Mouse (Mus musculus) CH12.LX (cell line): ENCODE data around the gene Sf3a3. TPM values are rescaled to one million over a fixed set of nuclear protein-coding genes. Genes with fewer than 3 reads are reported as not detected.

ENCODE experiments used
- DNase-seq: peaks from one replicate; pipeline ENCODE4 v3.0.0-alpha.2; 2013; ENCODE audit errors: extremely low read depth
- H3K27ac ChIP-seq: 2 replicates; pipeline ENCODE4 v1.5.1; 2012; ENCODE audit warnings: low read depth, mild to moderate bottlenecking, control low read depth, moderate library complexity; ENCODE audit not compliant: insufficient read depth
- H3K27me3 ChIP-seq: replicated peaks from 2 replicates; pipeline ENCODE3; 2012; ENCODE audit warnings: inconsistent platforms
- H3K36me3 ChIP-seq, 2 experiments: replicated peaks in 1 of 2; 2 replicates each; pipeline versions ENCODE3 to v1.6.1; 2012; ENCODE audit warnings: inconsistent platforms in 1 of 2, low read length in 1 of 2, mild to moderate bottlenecking in 1 of 2, mixed read lengths in 1 of 2, moderate library complexity in 1 of 2; ENCODE audit not compliant: control insufficient read depth in 1 of 2, insufficient read depth in 1 of 2
- H3K4me1 ChIP-seq, 2 experiments: 2 replicates each; pipeline ENCODE4 v1.6.1; 2012; ENCODE audit warnings: inconsistent platforms in 1 of 2, moderate library complexity in 1 of 2; ENCODE audit not compliant: insufficient read depth in 2 of 2, control insufficient read depth in 1 of 2
- H3K4me2 ChIP-seq: 2 replicates; pipeline ENCODE4 v1.6.1; 2012; ENCODE audit warnings: low read depth, mild to moderate bottlenecking, control low read depth; ENCODE audit not compliant: poor library complexity, insufficient read depth, severe bottlenecking
- H3K4me3 ChIP-seq, 3 experiments: fragments of 150-350 bp in 1 of 3; sonication (generic) in 1 of 3; replicated peaks in 1 of 3; 2 replicates each; pipeline versions ENCODE3 to v1.5.1; 2011 to 2012; ENCODE audit warnings: low read depth in 2 of 3, low read length in 2 of 3, mild to moderate bottlenecking in 2 of 3, moderate library complexity in 2 of 3, control low read depth in 1 of 3, improper control_type of control experiment in 1 of 3, inconsistent platforms in 1 of 3, mixed read lengths in 1 of 3; ENCODE audit not compliant: poor library complexity in 1 of 3
- H3K79me2 ChIP-seq: replicated peaks from 2 replicates; pipeline ENCODE4 v1.6.1; 2012; ENCODE audit warnings: mild to moderate bottlenecking, moderate library complexity; ENCODE audit not compliant: control insufficient read depth, poor library complexity, insufficient read depth, severe bottlenecking; ENCODE audit errors: extremely low read depth
- H3K9ac ChIP-seq: 2 replicates; pipeline ENCODE4 v1.6.1; 2012; ENCODE audit warnings: low read depth, mild to moderate bottlenecking, control low read depth, moderate library complexity; ENCODE audit not compliant: insufficient read depth
- H3K9me3 ChIP-seq: replicated peaks from 2 replicates; pipeline ENCODE3; 2012; ENCODE audit warnings: low read length, inconsistent platforms, mixed read lengths
- CHD1 ChIP-seq: IDR thresholded peaks from 2 replicates; pipeline ENCODE4 v1.6.1; 2012; ENCODE audit warnings: low read depth, low read length, improper control_type of control experiment, inconsistent platforms
- CHD2 ChIP-seq: IDR thresholded peaks from 2 replicates; pipeline ENCODE4 v1.6.1; 2011; ENCODE audit warnings: low read length, improper control_type of control experiment
- CTCF ChIP-seq, 2 experiments: IDR thresholded peaks in 1 of 2; conservative IDR thresholded peaks in 1 of 2; 2 replicates each; pipeline ENCODE4 v1.5.1; 2011 to 2012; ENCODE audit warnings: low read depth in 2 of 2, low read length in 2 of 2, improper control_type of control experiment in 1 of 2, inconsistent platforms in 1 of 2, mild to moderate bottlenecking in 1 of 2, moderate library complexity in 1 of 2
- EP300 ChIP-seq: IDR thresholded peaks from 2 replicates; pipeline ENCODE4 v1.6.1; 2011; ENCODE audit warnings: low read length, improper control_type of control experiment
- ETS1 ChIP-seq: conservative IDR thresholded peaks from 2 replicates; pipeline ENCODE4 v1.6.1; 2012; ENCODE audit warnings: low read depth, mild to moderate bottlenecking, inconsistent platforms, low read length, improper control_type of control experiment, moderate library complexity
- HCFC1 ChIP-seq: IDR thresholded peaks from 2 replicates; pipeline ENCODE4 v1.6.1; 2012; ENCODE audit warnings: low read depth, mild to moderate bottlenecking, inconsistent platforms, low read length, improper control_type of control experiment
- IRF4 ChIP-seq: IDR thresholded peaks from 2 replicates; pipeline ENCODE4 v1.6.1; 2014; ENCODE audit warnings: low read depth, mild to moderate bottlenecking, inconsistent platforms, low read length, improper control_type of control experiment
- JUN ChIP-seq: IDR thresholded peaks from 2 replicates; pipeline ENCODE4 v1.6.1; 2011; ENCODE audit warnings: low read depth, mild to moderate bottlenecking, low read length, improper control_type of control experiment, moderate library complexity; ENCODE audit not compliant: insufficient read depth
- MAX ChIP-seq: IDR thresholded peaks from 2 replicates; pipeline ENCODE4 v1.6.1; 2011; ENCODE audit warnings: low read length, improper control_type of control experiment
- MAZ ChIP-seq: IDR thresholded peaks from 2 replicates; pipeline ENCODE4 v1.6.1; 2012; ENCODE audit warnings: low read depth, mild to moderate bottlenecking, inconsistent platforms, low read length, improper control_type of control experiment, moderate library complexity
- MEF2A ChIP-seq: IDR thresholded peaks from 2 replicates; pipeline ENCODE4 v1.6.1; 2014; ENCODE audit warnings: low read depth, mild to moderate bottlenecking, inconsistent platforms, low read length, improper control_type of control experiment, borderline replicate concordance
- PAX5 ChIP-seq: IDR thresholded peaks from 2 replicates; pipeline ENCODE4 v1.6.1; 2012; ENCODE audit warnings: low read length, inconsistent platforms, mixed read lengths
- POLR2A ChIP-seq: IDR thresholded peaks from 2 replicates; pipeline ENCODE4 v1.6.1; 2011; ENCODE audit warnings: low read depth, mild to moderate bottlenecking, improper control_type of control experiment, low read length
- POLR2AphosphoS2 ChIP-seq: IDR thresholded peaks from 2 replicates; pipeline ENCODE4 v1.6.1; 2011; ENCODE audit warnings: low read depth, low read length, improper control_type of control experiment
- SMC3 ChIP-seq: IDR thresholded peaks from 2 replicates; pipeline ENCODE4 v1.6.1; 2011; ENCODE audit warnings: low read depth, low read length, improper control_type of control experiment
- USF1 ChIP-seq: IDR thresholded peaks from 2 replicates; pipeline ENCODE4 v1.6.1; 2014; ENCODE audit warnings: low read depth, mild to moderate bottlenecking, inconsistent platforms, low read length, improper control_type of control experiment
- ZC3H11A ChIP-seq: IDR thresholded peaks from 2 replicates; pipeline ENCODE4 v1.6.1; 2012; ENCODE audit warnings: low read depth, mild to moderate bottlenecking, inconsistent platforms, low read length, improper control_type of control experiment
- ZKSCAN1 ChIP-seq: IDR thresholded peaks from 2 replicates; pipeline ENCODE4 v1.6.1; 2012; ENCODE audit warnings: low read depth, inconsistent platforms, low read length, improper control_type of control experiment, borderline replicate concordance
- ZMIZ1 ChIP-seq: IDR thresholded peaks from 2 replicates; pipeline ENCODE4 v1.6.1; 2012; ENCODE audit warnings: low read depth, mild to moderate bottlenecking, inconsistent platforms, low read length, improper control_type of control experiment
- ZNF384 ChIP-seq: IDR thresholded peaks from 2 replicates; pipeline ENCODE4 v1.6.1; 2012; ENCODE audit warnings: low read depth, low read length, improper control_type of control experiment, inconsistent platforms
- dilution Hi-C: fragments of 300-500 bp; cut with MboI; formaldehyde crosslinking; loops from 2 replicates; pipeline ENCODE4 v1.14.3; 2020; ENCODE audit warnings: low sequenced_read_pairs; ENCODE audit not compliant: extremely low pct_unique_long_range_greater_than_20kb, extremely low pct_ligation_motif_present
- in situ Hi-C: fragments of 300-500 bp; cut with MboI; formaldehyde crosslinking; loops from 3 replicates; pipeline ENCODE4 v1.14.3; 2019; ENCODE audit warnings: low sequenced_read_pairs, low pct_ligation_motif_present, low pct_unique_long_range_greater_than_20kb, mixed read lengths
- polyA plus RNA-seq: library from polyadenylated mRNA; unstranded; fragments of >175 nt; gene quantifications from 2 replicates; pipeline ENCODE4 v1.2.1, GENCODE M21; 2012; ENCODE audit warnings: low read depth; ENCODE audit not compliant: insufficient read length
- total RNA-seq, 2 experiments: library from RNA; depleted of rRNA; stranded (reverse); fragments of 300-350 nt in 1 of 2; fragments of >200 nt in 1 of 2; gene quantifications; 2 replicates each; pipeline ENCODE4 v1.2.3; 2012 to 2014

The Sf3a3 gene
- total and polyA plus RNA-seq, 3 experiments: 100 to 134 (median 122) TPM

DNA sequence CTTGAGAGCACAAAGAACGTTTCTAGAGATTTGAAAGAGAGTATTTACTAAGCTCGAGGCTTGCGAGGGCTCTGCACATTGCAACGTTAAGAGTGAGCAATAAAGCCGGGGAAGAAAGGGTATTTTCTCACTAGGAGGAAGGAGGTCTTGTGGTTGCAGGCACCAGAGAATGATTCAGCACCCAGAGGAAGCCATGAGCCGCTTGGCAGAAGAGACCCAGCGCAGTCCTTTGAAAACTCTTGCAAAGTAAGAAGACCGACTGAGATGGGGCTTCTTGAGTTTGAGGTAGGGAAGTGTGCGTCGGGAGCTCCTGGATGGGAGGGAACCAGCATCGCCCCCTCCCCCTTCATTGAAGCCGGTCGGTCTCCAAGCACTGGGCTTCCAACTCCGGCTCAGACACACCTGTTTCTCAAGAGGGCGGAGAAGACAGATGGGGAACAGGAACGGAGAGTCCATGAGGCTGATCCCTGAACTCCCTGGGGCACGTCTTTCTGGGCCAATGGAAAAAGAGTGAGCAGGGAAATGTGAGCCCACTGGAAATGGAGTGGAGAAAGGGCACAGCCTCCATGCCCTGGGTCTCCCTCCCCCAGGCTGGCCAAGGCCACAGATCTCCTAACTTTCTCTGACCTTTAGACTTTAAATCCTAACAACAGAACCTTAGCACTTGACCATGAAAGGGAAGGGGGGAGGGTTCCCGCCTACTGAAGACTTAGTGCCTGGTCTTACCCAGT, 18.6 kb upstream of the Sf3a3 start:
- Histone ChIP-seq H3K4me2 (peak overlapping the region; percentile 14; the same call in 1 of the 2 replicates), H3K27ac (peak overlapping the region; percentile 19; the same call in 1 of the 2 replicates), H3K4me3 (peak overlapping the region in 2 of 3 experiments; percentile 8 to 29), H3K9me3 (peaks cover 2% of the 10 kb centered on the region), H3K9ac (peak overlapping the region; percentile 6; the same call in 1 of the 2 replicates), H3K27me3 (no peaks in the 10 kb centered on the region), H3K4me1 (peaks cover 3 to 38% of the 10 kb centered on the region in 2 experiments; a peak in 3 of 4 replicates), H3K79me2 (peaks cover 24% of the 10 kb centered on the region), H3K36me3 (peaks cover 0 to 1% of the 10 kb centered on the region in 2 experiments)
- DNase-seq: no peak
- dilution Hi-C loops: no loop called here
- no peak for TF ChIP-seq PAX5
- no peak for TF ChIP-seq MEF2A
- no peak for TF ChIP-seq ZKSCAN1
- TF ChIP-seq MAX: peak; percentile 39; the same call in 1 of the 2 replicates
- TF ChIP-seq POLR2AphosphoS2: no peak
- no peak for TF ChIP-seq JUN
- no peak for TF ChIP-seq ZC3H11A
- no peak for TF ChIP-seq ZNF384
- TF ChIP-seq ZMIZ1: no peak
- TF ChIP-seq ETS1: no peak
- TF ChIP-seq HCFC1: no peak
- no peak for TF ChIP-seq CHD2
- 0 out of 2 replicates have a peak, but pooled peaks have one; percentile 40 for TF ChIP-seq MAZ
- no peak for TF ChIP-seq SMC3
- in situ Hi-C loops: no loop called here

DNA sequence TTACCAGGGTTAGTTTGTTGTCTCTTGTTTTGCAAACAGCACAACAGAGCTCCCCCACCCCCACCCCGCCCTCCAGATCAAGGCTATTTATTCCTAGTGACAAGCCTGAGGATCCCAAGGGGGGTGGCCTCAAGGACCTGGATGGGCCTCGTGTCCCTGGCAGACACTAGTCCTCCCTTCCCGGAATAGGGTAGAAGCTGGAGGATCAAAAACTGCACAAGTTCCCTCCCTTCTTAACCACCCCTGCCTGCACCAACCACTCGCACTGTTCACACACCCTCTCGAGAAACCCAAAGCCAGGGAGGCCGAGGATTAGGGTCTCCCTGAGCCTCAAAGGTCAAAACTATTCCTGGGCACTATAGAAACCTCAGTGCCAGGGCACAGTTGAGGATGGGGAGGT, 14.8 kb upstream of the Sf3a3 start:
- Histone ChIP-seq H3K4me2 (peak overlapping the region; percentile 83), H3K4me1 (peaks cover 16 to 50% of the 10 kb centered on the region in 2 experiments)

More for the DNA sequence above, 14.8 kb upstream of the Sf3a3 start:
- H3K27me3 ChIP-seq: no peaks in the 10 kb centered on the region
- H3K36me3 ChIP-seq: no peaks in the 10 kb centered on the region
- dilution Hi-C loops (no loop called here), in situ Hi-C loops (loop anchor here (10.0 kb wide), 1 partner anchor 365 kb away; the partner anchor contains the start of genes Dnali1 and Snip1)
- peaks cover 19% of the 10 kb centered on the region for H3K79me2 ChIP-seq
- H3K9ac ChIP-seq: peak overlapping the region; percentile 93; the same call in 1 of the 2 replicates
- TF ChIP-seq MAZ (no peak), IRF4 (no peak), SMC3 (no peak), ETS1 (no peak), MEF2A (no peak), HCFC1 (no peak), ZC3H11A (no peak), ZKSCAN1 (no peak), EP300 (no peak), CTCF (conservative IDR thresholded peaks at IDR 0.05 in 1 of 2, IDR thresholded peaks at IDR 0.05 in 1 of 2; ENCODE audit: low read depth in 2 of 2, low read length in 2 of 2) (no peak), PAX5 (no peak), CHD1 (no peak), POLR2AphosphoS2 (no peak), USF1 (no peak), POLR2A (no peak)
- H3K9me3 ChIP-seq: peaks cover 2% of the 10 kb centered on the region
- no peak overlapping the region for H3K4me3 ChIP-seq
- no peak overlapping the region for H3K27ac ChIP-seq
- no peak for DNase-seq
